Mouse (Mus musculus) adrenal gland, adult (tissue): ENCODE results near the gene Usp40.
A peak's percentile ranks its signal among the peaks of the same experiment; 100 is the strongest.
"Not testable (repeated sequence)": the region's sequence is repeated elsewhere in the genome, so short reads cannot be mapped to it uniquely, and the experiment has no call there.

Source experiments
- DNase-seq, 2 experiments: peaks; one replicate each; pipeline ENCODE4 v3.0.0; 2022 to 2023; ENCODE audit warnings: low spot score in 1 of 2; ENCODE audit not compliant: inconsistent age in 2 of 2

The Usp40 gene

GRCm38 (mm10) chr1:88008211-88008697, at the start of gene Usp40:
Usp40 (minus strand) TSS chr1:88008551.
- peak; percentile 82 to 95 for DNase-seq

- DNase-seq = no peak
These were observed 46.7 kb upstream of the Usp40 start, which contains the start of gene Ugt1a10 for GRCm38 (mm10) chr1:88055088-88055487. Ugt1a10 (plus strand) TSS chr1:88055388.

GRCm38 (mm10) chr1:88047408-88047807, 39.1 kb upstream of the Usp40 start:
- not testable (repeated sequence) for DNase-seq

GRCm38 (mm10) chr1:88044832-88045437, 36.6 kb upstream of the Usp40 start:
- not testable (repeated sequence) for DNase-seq

- DNase-seq = not testable (repeated sequence)
These were observed 34.7 kb upstream of the Usp40 start for GRCm38 (mm10) chr1:88043044-88043443.

- not testable (repeated sequence) for DNase-seq
These were observed 16.9 kb upstream of the Usp40 start for GRCm38 (mm10) chr1:88025244-88025643.

GRCm38 (mm10) chr1:88015371-88015770, 7.0 kb upstream of the Usp40 start:
- DNase-seq = peak in 1 of 2 experiments; percentile 13

- peak in 1 of 2 experiments; percentile 29 for DNase-seq
These were observed 6.3 kb upstream of the Usp40 start for GRCm38 (mm10) chr1:88014671-88015070.

GRCm38 (mm10) chr1:88014194-88014593, 5.8 kb upstream of the Usp40 start:
- DNase-seq = peak in 1 of 2 experiments; percentile 62

GRCm38 (mm10) chr1:88013726-88014125, 5.4 kb upstream of the Usp40 start:
- DNase-seq = peak in 1 of 2 experiments; percentile 69

GRCm38 (mm10) chr1:88009521-88009920, 1.2 kb upstream of the Usp40 start:
- DNase-seq = no peak

GRCm38 (mm10) chr1:88008735-88009134, 384 bp upstream of the Usp40 start:
- no peak for DNase-seq

GRCm38 (mm10) chr1:88007692-88008210, 600 bp downstream of the Usp40 start:
- no peak for DNase-seq

- DNase-seq = no peak
These were observed 15.6 kb downstream of the Usp40 start for GRCm38 (mm10) chr1:87992716-87993115.

- DNase-seq = no peak
These were observed 26.1 kb downstream of the Usp40 start for GRCm38 (mm10) chr1:87982291-87982690.

- DNase-seq = no peak
These were observed 38.0 kb downstream of the Usp40 start for GRCm38 (mm10) chr1:87970381-87970780.

GRCm38 (mm10) chr1:87961459-87962167, 46.7 kb downstream of the Usp40 start:
- DNase-seq = no peak

- no peak for DNase-seq
These were observed 47.6 kb downstream of the Usp40 start for GRCm38 (mm10) chr1:87960752-87961151.

GRCm38 (mm10) chr1:87959998-87960431, 48.3 kb downstream of the Usp40 start:
- DNase-seq = no peak

- DNase-seq = no peak
These were observed 48.8 kb downstream of the Usp40 start for GRCm38 (mm10) chr1:87959532-87959931.

GRCm38 (mm10) chr1:87958931-87959330, 49.4 kb downstream of the Usp40 start:
- no peak for DNase-seq

- no peak for DNase-seq
These were observed 55.3 kb downstream of the Usp40 start for GRCm38 (mm10) chr1:87953073-87953472.
